13 mouse cellular contexts compared by ENCODE assay signal in the genomic region with DNA sequence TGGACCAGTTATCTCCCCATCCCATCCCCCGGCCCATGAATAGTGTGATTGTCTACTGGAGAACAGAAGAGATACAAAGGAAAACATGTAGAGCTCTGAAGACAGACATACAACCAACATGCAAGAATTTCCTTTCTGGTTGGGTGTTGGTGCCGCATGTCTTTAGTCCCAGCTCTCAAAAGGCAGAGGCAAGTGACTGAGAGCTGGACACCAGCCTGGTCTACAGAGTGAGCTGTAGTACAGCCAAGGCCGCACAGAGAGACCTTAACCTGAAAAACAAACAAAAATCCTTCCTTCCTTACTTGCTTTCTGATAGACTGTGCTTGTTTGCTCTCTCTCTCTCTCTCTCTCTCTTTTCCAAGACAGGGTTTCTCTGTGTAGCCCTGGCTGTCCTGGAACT. TPM values are rescaled to one million over a fixed set of nuclear protein-coding genes. Genes with fewer than 3 reads are reported as not detected.
"Had no signal": no experiment of that assay in that cellular context is flagged by ENCODE, and none has a peak within 500 bp of the region (broad histone marks: within the 10 kb centered on the region; RNA-seq: fewer than 3 reads in every experiment).

No protein-coding gene starts in this region.

- DNase-seq: retina, postnatal 1 day; right cerebral cortex, adult 18-20 months; right cerebral cortex, postnatal 14 days; right cerebral cortex, postnatal 25 days; right cerebral cortex, postnatal 4 days; spleen, adult 18-20 months; thymus, adult 18-20 months; thymus, adult 2 months; thymus, postnatal 14 days; thymus, postnatal 25 days; thymus, postnatal 36 days; thymus, postnatal 4 days had no signal

RNA-seq across cellular contexts. Expression of a gene that starts 32.5 kb away (rescaled TPM):
- polyA plus RNA-seq: small intestine, adult 2 months had no signal
